Mouse (Mus musculus): ENCODE measurements around the gene Txlnb.

Gene Txlnb

GRCm38 (mm10) chr10:17878002-17878919, 82.2 kb downstream of the Txlnb start:
- CTCF ChIA-PET = no interaction called here
- POLR2A ChIA-PET = interaction anchor here in 2 of 4 experiments (0.7 to 1.5 kb wide), 3 partner anchors 8 to 522 kb away, joined by 4 to 6 read pairs (median 4); partner anchors contain the start of gene Cited2 (in 1 of the 2)

- ChIA-PET POLR2A (interaction anchor here in 1 of 4 experiments (1.5 kb wide), 1 partner anchor 157 kb away, joined by 4 read pairs; the partner anchor contains the start of gene Cited2), CTCF (no interaction called here)
Measured at GRCm38 (mm10) chr10:17880038-17880437, 84.0 kb downstream of the Txlnb start.

GRCm38 (mm10) chr10:17880724-17881123, 84.7 kb downstream of the Txlnb start:
- POLR2A ChIA-PET = no interaction called here

More at GRCm38 (mm10) chr10:17880724-17881123, 84.7 kb downstream of the Txlnb start:
- CTCF ChIA-PET = no interaction called here
